Mouse (Mus musculus) embryonic facial prominence, embryonic 14.5 days (tissue): Measurements from ENCODE around the gene Alg14. TPM values are rescaled to one million over a fixed set of nuclear protein-coding genes. Genes with fewer than 3 reads are reported as not detected.

Experiments
- ATAC-seq: fragments of 200-750 bp; cut with Nextera tagmentation; 2 replicates; pipeline ENCODE4 v1.8.0; 2017; ENCODE audit warnings: low read depth, moderate number of reproducible peaks, moderate TSS enrichment
- DNase-seq: peaks from one replicate; pipeline ENCODE4 v3.0.0-alpha.2; 2015; ENCODE audit warnings: low spot score
- H3K27ac ChIP-seq: fragments of 300-500 bp; sonication (generic); replicated peaks from 2 replicates; pipeline ENCODE4 v1.5.1; 2014; ENCODE audit warnings: low read depth, mild to moderate bottlenecking, low read length, moderate library complexity
- H3K27me3 ChIP-seq: fragments of 300-500 bp; sonication (generic); replicated peaks from 2 replicates; pipeline ENCODE4 v1.6.1; 2014; ENCODE audit warnings: low read length; ENCODE audit not compliant: control insufficient read depth, insufficient read depth
- H3K36me3 ChIP-seq: fragments of 300-500 bp; sonication (generic); 2 replicates; pipeline ENCODE4 v1.6.1; 2014; ENCODE audit warnings: low read length, mixed read lengths; ENCODE audit not compliant: control insufficient read depth, insufficient read depth
- H3K4me1 ChIP-seq: fragments of 300-500 bp; sonication (generic); 2 replicates; pipeline ENCODE4 v1.6.1; 2014; ENCODE audit warnings: antibody characterized with exemption, low read length; ENCODE audit not compliant: control insufficient read depth, insufficient read depth
- H3K4me2 ChIP-seq: fragments of 300-500 bp; sonication (generic); 2 replicates; pipeline ENCODE4 v1.6.1; 2014; ENCODE audit warnings: low read depth, mild to moderate bottlenecking, low read length, moderate library complexity, mixed read lengths
- H3K4me3 ChIP-seq: fragments of 300-500 bp; sonication (generic); 2 replicates; pipeline ENCODE4 v1.5.1; 2014; ENCODE audit warnings: low read depth, mild to moderate bottlenecking, low read length
- H3K9ac ChIP-seq: fragments of 300-500 bp; sonication (generic); 2 replicates; pipeline ENCODE4 v1.6.1; 2014; ENCODE audit warnings: low read depth, mild to moderate bottlenecking, low read length, moderate library complexity, mixed read lengths
- H3K9me3 ChIP-seq: fragments of 300-500 bp; sonication (generic); 2 replicates; pipeline ENCODE4 v1.6.1; 2016; ENCODE audit warnings: low read length; ENCODE audit not compliant: control insufficient read depth
- WGBS: fragments of 180-500 bp; shearing (Covaris S2); extraction: QIAGEN DNeasy Blood & Tissue Kit; methylation state at CpG from one replicate; pipeline ENCODE4 v1.1.7; 2014; 5-methylcytosine and 5-hydroxymethylcytosine counted together
- polyA plus RNA-seq: library from polyadenylated mRNA; unstranded; fragments of >200 nt; fragmentation: Nextera tagmentation; extraction: Ambion mirVana; gene quantifications from 2 replicates; pipeline ENCODE4 v1.2.1, GENCODE M21; 2014

Alg14 gene
- polyA plus RNA-seq, 1 experiment from 2014 or later = 49.6 TPM

DNA sequence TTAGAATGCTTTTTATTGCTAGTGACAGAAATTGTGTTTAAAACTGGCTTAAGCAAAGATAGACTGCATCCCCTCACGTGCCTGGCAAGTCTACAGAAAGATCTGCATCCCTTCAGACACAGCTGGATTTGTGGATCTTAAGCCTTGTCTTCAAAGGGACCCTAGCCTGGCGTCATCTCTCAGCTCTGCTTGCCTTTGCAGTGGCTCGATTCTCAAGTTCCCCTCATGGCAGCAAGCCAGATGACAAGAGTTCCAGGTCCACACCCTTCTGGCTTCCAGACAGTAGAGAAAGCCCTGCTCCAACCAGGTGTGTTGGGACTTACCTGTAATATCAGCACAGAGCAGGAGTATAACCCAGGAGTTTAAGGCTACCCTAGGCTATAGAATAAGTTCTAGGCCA is 65.5 kb downstream of the Alg14 start:
- Histone ChIP-seq H3K9me3 (no peaks in the 10 kb centered on the region), H3K36me3 (no peaks in the 10 kb centered on the region), H3K4me2 (no peak overlapping the region), H3K4me1 (no peaks in the 10 kb centered on the region), H3K27me3 (no peaks in the 10 kb centered on the region), H3K27ac (no peak overlapping the region), H3K9ac (no peak overlapping the region), H3K4me3 (no peak overlapping the region)
- ATAC-seq (peak; percentile 63; the same call in 1 of the 2 replicates), DNase-seq (peak; percentile 78)
- WGBS = 40% methylated on average over 3 of the region's 3 CpGs

DNA sequence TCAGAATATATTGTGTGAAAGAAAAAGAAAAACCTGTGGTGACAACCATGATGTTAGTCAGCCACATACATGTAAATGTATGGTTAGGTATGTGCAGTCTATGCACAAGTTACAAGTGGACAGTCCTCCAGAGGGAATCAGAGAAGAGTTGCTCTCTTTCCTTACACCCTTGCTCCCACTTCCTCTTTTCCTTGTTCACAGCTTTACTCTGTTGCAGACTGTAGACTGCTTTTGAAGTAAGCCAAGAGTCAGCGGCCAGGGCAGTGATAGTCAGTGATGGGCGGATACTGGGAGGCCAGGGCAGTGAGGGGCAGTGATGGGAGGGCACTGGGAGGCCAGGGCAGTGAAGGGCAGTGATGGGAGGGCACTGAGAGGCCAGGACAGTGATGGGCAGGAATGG is 66.7 kb downstream of the Alg14 start:
- Histone ChIP-seq H3K4me2 (no peak overlapping the region), H3K9ac (no peak overlapping the region), H3K4me3 (no peak overlapping the region), H3K27me3 (no peaks in the 10 kb centered on the region), H3K36me3 (no peaks in the 10 kb centered on the region), H3K9me3 (no peaks in the 10 kb centered on the region), H3K4me1 (no peaks in the 10 kb centered on the region), H3K27ac (no peak overlapping the region)
- no peak for DNase-seq
- 62% methylated on average over 2 of the region's 2 CpGs for WGBS
- ATAC-seq = no peak

DNA sequence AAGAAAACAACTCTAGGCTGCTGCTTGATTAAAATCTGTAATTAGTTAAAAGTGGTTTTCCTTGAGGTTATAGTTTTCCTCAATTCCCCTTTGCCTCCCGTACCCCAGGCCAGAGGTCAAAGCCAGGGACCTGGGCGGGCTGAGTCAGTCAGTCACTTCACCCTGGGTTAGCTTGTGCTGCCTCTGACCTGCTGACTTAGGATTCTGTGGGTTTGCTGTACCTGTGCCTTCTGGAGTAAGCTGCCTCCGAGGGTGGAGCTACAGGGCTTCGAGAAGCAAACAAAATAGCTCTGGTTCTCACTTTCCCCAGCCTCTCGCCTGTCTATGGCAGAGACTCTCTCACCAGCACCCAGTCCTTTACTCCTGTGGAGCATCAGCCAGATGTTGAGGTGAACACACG is 67.3 kb downstream of the Alg14 start:
- Histone ChIP-seq H3K27ac (no peak overlapping the region), H3K4me3 (no peak overlapping the region), H3K9me3 (no peaks in the 10 kb centered on the region), H3K36me3 (no peaks in the 10 kb centered on the region), H3K9ac (no peak overlapping the region), H3K27me3 (no peaks in the 10 kb centered on the region), H3K4me1 (no peaks in the 10 kb centered on the region), H3K4me2 (no peak overlapping the region)
- WGBS = 75% methylated on average over 6 of the region's 6 CpGs
- DNase-seq (no peak), ATAC-seq (no peak)

DNA sequence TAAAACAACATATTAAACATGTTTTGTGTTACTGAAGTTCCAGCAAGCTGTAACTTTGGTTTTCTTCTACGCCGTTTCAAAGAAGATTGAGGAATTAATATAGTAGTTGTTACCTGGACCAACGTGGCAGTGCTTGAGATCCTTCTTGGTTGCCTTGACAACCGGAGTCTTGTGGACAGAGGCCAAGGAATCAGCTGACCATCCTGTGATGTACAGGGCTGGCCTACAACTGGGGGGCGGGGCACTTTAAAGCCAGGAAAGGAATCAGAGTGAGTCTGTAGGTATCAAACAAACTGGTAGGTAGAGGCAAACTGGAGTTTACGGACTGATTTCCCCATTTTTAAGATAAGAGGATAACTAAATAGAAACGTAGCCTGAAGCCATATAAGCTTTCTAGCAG is 67.7 kb downstream of the Alg14 start:
- Histone ChIP-seq H3K9ac (no peak overlapping the region), H3K4me1 (no peaks in the 10 kb centered on the region), H3K9me3 (no peaks in the 10 kb centered on the region), H3K4me3 (no peak overlapping the region), H3K27ac (no peak overlapping the region), H3K27me3 (no peaks in the 10 kb centered on the region), H3K36me3 (no peaks in the 10 kb centered on the region), H3K4me2 (no peak overlapping the region)
- WGBS = 84% methylated on average over 7 of the region's 7 CpGs
- no peak for ATAC-seq
- no peak for DNase-seq

DNA sequence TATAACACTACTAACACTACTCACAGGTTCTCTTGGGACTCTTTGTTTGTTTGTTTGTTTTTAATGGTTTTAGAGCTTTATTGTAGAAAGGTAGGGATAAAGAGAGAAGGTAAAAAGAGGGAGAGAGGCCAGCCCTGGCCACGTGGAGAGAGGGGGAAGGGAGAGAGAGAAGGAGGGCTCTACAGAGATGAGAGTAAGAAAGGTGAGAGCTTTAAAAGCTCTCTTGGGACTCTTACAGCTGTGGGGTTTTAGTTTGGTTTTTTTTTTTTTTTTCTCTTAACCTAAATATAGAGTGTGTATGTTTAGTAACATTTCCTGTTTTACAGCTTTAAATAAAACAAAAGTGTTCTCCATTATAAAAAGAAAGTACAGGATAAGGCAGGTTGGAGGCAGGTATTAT is 70.4 kb downstream of the Alg14 start:
- ATAC-seq (no peak), DNase-seq (no peak)
- H3K4me2 ChIP-seq = no peak overlapping the region
- peaks cover 5% of the 10 kb centered on the region; the same call in 1 of the 2 replicates for H3K4me1 ChIP-seq
- no peaks in the 10 kb centered on the region for H3K9me3 ChIP-seq
- no peaks in the 10 kb centered on the region for H3K27me3 ChIP-seq
- H3K4me3 ChIP-seq = no peak overlapping the region
- H3K9ac ChIP-seq = no peak overlapping the region
- WGBS = 30% methylated on average over 1 of the region's 1 CpGs
- H3K36me3 ChIP-seq = no peaks in the 10 kb centered on the region
- no peak overlapping the region for H3K27ac ChIP-seq

DNA sequence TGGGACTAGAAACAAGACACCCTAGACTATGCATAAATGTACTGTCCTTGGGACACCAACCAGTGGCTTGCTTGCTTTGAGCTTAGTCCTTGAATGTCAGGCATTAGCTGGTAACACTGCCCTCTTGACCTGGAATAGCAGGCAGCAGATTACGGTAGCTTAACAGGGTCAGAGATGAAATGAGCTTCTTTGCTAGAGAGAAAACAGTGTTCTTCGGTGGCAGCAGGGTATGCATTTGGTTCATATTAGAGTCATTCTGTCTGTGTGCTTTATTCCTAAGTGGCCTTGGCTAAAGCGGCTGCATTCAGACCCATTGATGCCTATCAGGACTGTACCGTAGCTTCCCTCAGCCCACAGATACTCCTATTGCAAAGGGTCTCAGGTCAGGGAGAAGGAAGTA is 72.8 kb downstream of the Alg14 start:
- H3K27ac ChIP-seq = peak overlapping the region; percentile 23; the same call in 1 of the 2 replicates

DNA sequence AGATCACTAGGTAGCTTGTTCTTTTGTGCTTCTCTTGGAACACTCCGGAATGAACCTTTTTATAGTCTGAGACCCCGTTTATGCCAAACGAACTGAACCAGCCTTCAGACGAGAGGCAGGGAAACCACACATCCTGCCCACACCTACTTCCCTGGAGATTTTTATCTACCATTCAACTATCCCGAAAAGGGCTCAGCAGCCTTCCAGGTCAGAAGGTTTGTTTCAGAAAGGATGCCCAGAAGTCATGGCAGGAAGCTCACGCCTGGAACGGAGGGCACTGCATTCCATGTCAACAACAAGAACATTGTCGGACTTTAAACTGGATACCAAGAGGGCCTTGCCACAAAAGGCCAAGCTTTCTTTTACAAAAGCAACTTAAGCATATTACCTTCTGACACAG is 73.6 kb downstream of the Alg14 start:
- DNase-seq (no peak), ATAC-seq (no peak)
- H3K27ac ChIP-seq = peak overlapping the region; percentile 23; the same call in 1 of the 2 replicates
- no peak overlapping the region for H3K4me2 ChIP-seq
- no peak overlapping the region for H3K4me3 ChIP-seq
- H3K9ac ChIP-seq = no peak overlapping the region
- no peaks in the 10 kb centered on the region for H3K9me3 ChIP-seq
- WGBS = 45% methylated on average over 8 of the region's 8 CpGs
- peaks cover 5% of the 10 kb centered on the region; the same call in 1 of the 2 replicates for H3K4me1 ChIP-seq
- no peaks in the 10 kb centered on the region for H3K36me3 ChIP-seq
- H3K27me3 ChIP-seq = no peaks in the 10 kb centered on the region

More for the DNA sequence above, 72.8 kb downstream of the Alg14 start:
- no peaks in the 10 kb centered on the region for H3K27me3 ChIP-seq
- H3K4me2 ChIP-seq = no peak overlapping the region
- 35% methylated on average over 4 of the region's 4 CpGs for WGBS
- ATAC-seq (no peak), DNase-seq (no peak)
- no peaks in the 10 kb centered on the region for H3K9me3 ChIP-seq
- H3K36me3 ChIP-seq = no peaks in the 10 kb centered on the region
- H3K4me1 ChIP-seq = peaks cover 5% of the 10 kb centered on the region; the same call in 1 of the 2 replicates
- H3K4me3 ChIP-seq = no peak overlapping the region
- H3K9ac ChIP-seq = no peak overlapping the region

DNA sequence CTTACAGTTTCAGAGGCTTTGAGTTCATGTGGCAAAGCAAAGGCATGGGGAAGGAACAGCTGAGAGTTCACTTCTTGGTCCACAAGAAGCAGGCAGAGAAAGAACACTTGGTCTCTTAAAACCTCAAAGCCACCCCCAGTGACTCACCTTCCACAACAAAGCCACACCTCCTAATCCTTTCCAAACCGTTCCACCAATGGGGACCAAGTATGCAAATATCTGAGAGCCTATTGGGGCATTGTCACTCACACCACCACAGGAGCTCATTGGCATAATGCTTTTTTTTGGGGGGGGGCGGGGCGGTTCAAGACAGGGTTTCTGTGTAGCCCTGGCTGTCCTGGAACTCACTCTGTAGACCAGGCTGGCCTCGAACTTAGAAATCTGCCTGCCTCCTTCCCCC is 77.0 kb downstream of the Alg14 start:
- no peaks in the 10 kb centered on the region for H3K27me3 ChIP-seq
- no peak overlapping the region for H3K4me2 ChIP-seq
- ATAC-seq (no peak), DNase-seq (no peak)
- peaks cover 15% of the 10 kb centered on the region for H3K4me1 ChIP-seq
- H3K36me3 ChIP-seq = no peaks in the 10 kb centered on the region
- WGBS = 94% methylated on average over 3 of the region's 4 CpGs
- H3K9me3 ChIP-seq = peaks cover 5% of the 10 kb centered on the region; the same call in 1 of the 2 replicates
- H3K27ac ChIP-seq = no peak overlapping the region
- no peak overlapping the region for H3K9ac ChIP-seq
- no peak overlapping the region for H3K4me3 ChIP-seq

DNA sequence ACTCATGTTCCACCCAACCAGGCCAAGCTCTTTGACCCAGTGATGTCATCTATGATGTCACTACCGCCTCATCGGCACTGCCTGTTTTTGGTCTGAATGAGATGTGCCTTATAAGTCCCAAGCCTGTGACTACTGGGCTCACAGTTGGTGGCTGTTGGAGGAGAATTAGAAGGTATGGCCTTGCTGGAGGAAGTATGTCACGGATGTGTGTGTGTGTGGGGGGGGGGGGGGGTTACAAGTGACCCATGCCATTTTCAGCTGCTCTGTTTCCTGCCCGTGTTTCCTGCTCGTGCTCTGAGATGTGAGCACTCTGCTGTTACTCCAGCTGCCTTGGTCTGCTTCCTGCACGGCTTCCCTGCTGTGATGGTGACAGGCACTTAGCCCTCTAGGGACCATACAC is 77.9 kb downstream of the Alg14 start:
- no peaks in the 10 kb centered on the region for H3K27me3 ChIP-seq
- no peak overlapping the region for H3K9ac ChIP-seq
- H3K4me3 ChIP-seq = no peak overlapping the region
- DNase-seq (no peak), ATAC-seq (no peak)
- H3K4me2 ChIP-seq = no peak overlapping the region
- peaks cover 5% of the 10 kb centered on the region; the same call in 1 of the 2 replicates for H3K9me3 ChIP-seq
- H3K4me1 ChIP-seq = peaks cover 14% of the 10 kb centered on the region
- H3K36me3 ChIP-seq = no peaks in the 10 kb centered on the region
- 77% methylated on average over 5 of the region's 6 CpGs for WGBS
- H3K27ac ChIP-seq = no peak overlapping the region
